Mouse (Mus musculus) liver, embryonic 14.5 days (tissue): ENCODE data around the gene Sh2d4b.

Source experiments
- CTCF ChIP-seq: IDR thresholded peaks from 2 replicates; pipeline ENCODE4 v1.5.1; 2016; ENCODE audit warnings: antibody characterized with exemption, low read depth, control low read depth
- EP300 ChIP-seq: IDR thresholded peaks from 2 replicates; pipeline ENCODE4 v1.6.1; 2016; ENCODE audit warnings: antibody characterized with exemption, low read depth

DNA sequence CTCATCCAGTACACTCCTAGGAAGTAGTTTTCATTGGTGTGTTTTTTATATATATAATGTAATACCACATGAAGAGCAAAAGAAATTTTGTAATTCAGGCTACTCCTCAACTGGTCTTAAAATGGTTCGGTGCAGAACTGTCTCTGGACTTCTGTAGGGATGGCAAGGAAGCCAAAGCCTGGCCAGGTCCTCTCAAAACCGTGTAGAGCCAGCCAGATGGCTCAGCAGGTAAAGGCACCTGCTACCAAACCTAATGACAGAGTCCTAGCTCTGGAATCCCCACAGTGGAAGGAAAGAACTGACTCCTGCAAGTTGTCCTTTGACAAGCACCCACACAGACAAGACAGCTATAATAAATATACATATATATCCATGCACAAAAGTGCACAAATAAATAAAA lies 49.4 kb upstream of the Sh2d4b start:
- no peak for TF ChIP-seq CTCF
- TF ChIP-seq EP300, result no peak
